Mouse (Mus musculus): ENCODE measurements at regions not wholly inside any gene's neighbourhood (a gene's known extent, or its start where the extent isn't known, plus 50 kb on each side); places are given as distances from the start of the nearest gene placed in this dataset.
A peak's percentile ranks its signal among the peaks of the same experiment; 100 is the strongest.

DNA sequence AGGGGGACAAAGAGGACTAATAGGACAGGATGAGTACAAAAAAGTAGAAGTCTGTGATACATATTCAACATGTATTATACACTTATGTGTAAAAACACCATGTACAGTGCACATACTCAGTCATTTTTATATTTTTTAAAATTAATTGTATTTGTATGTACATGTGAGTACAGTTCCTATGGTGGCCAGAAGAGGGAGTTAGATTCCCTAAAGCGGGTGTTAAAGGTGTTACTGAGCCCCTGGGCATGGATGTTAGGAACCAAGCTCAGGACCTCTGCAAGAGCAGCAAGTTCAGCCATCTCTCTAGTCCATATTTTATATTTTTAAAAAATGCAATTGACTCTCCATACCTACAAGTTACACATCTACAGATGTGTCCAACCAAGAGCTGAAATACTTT, 101.9 kb upstream of the Arntl start:
- peak; percentile 86 for TF ChIP-seq CTCF (conservative IDR thresholded peaks at IDR 0.05; ENCODE audit: low read length)
- no peak for TF ChIP-seq POU5F1 (IDR thresholded peaks at IDR 0.05; ENCODE audit: borderline replicate concordance, low read length)
- no peak for TF ChIP-seq NANOG (IDR thresholded peaks at IDR 0.05; ENCODE audit: borderline replicate concordance, low read length)
